Mouse (Mus musculus) hindbrain, embryonic 10.5 days (tissue): ENCODE data around the gene Arid5b. TPM values are rescaled to one million over a fixed set of nuclear protein-coding genes. Genes with fewer than 3 reads are reported as not detected.

Experiments
- DNase-seq: peaks from one replicate; pipeline ENCODE4 v3.0.0-alpha.2; 2017; ENCODE audit warnings: low spot score
- H3K27ac ChIP-seq: fragments of 300-500 bp; sonication (generic); 2 replicates; pipeline ENCODE4 v1.5.1; 2016; ENCODE audit warnings: mild to moderate bottlenecking, moderate library complexity
- H3K27me3 ChIP-seq: fragments of 300-500 bp; sonication (generic); 2 replicates; pipeline ENCODE4 v1.6.1; 2016; ENCODE audit warnings: mild to moderate bottlenecking; ENCODE audit not compliant: poor library complexity, insufficient read depth, severe bottlenecking
- H3K36me3 ChIP-seq: fragments of 300-500 bp; sonication (generic); 2 replicates; pipeline ENCODE4 v1.6.1; 2016; ENCODE audit warnings: mild to moderate bottlenecking, moderate library complexity
- H3K4me1 ChIP-seq: fragments of 300-500 bp; sonication (generic); replicated peaks from 2 replicates; pipeline ENCODE4 v1.6.1; 2016; ENCODE audit warnings: mild to moderate bottlenecking
- H3K4me3 ChIP-seq: fragments of 300-500 bp; sonication (generic); 2 replicates; pipeline ENCODE4 v1.5.1; 2016; ENCODE audit warnings: mild to moderate bottlenecking, moderate library complexity
- H3K9me3 ChIP-seq: fragments of 300-500 bp; sonication (generic); 2 replicates; pipeline ENCODE4 v1.6.1; 2016; ENCODE audit warnings: mild to moderate bottlenecking, moderate library complexity
- WGBS: fragments of 180-500 bp; shearing (Covaris S2); methylation state at CpG from one replicate; pipeline ENCODE4 v1.1.7; 2016; 5-methylcytosine and 5-hydroxymethylcytosine counted together
- polyA plus RNA-seq: library from polyadenylated mRNA; unstranded; fragments of >200 nt; fragmentation: Nextera tagmentation; extraction: Ambion mirVana; gene quantifications from 2 replicates; pipeline ENCODE4 v1.2.1, GENCODE M21; 2016

Arid5b gene
- polyA plus RNA-seq = 11.7 and 14.2 TPM in 2 replicates

GRCm38 (mm10) chr10:68278632-68279361, at the start of gene Arid5b:
TSS of gene Arid5b (minus strand) at chr10:68278740.
- Histone ChIP-seq H3K27me3 (peaks cover 18% of the 10 kb centered on the region), H3K36me3 (no peaks in the 10 kb centered on the region), H3K9me3 (no peaks in the 10 kb centered on the region), H3K27ac (peak within 1 kb of the TSS; percentile 93), H3K4me1 (peaks cover 59% of the 10 kb centered on the region), H3K4me3 (peak within 1 kb of the TSS; percentile 75)
- under 1% methylated on average over 24 of the region's 24 CpGs for WGBS
- DNase-seq = peak; percentile 62

GRCm38 (mm10) chr10:68325378-68325777, 46.8 kb upstream of the Arid5b start:
- Histone ChIP-seq H3K36me3 (no peaks in the 10 kb centered on the region), H3K4me1 (no peaks in the 10 kb centered on the region), H3K27me3 (no peaks in the 10 kb centered on the region), H3K27ac (no peak overlapping the region), H3K4me3 (no peak overlapping the region), H3K9me3 (no peaks in the 10 kb centered on the region)
- DNase-seq = no peak
- WGBS = 86% methylated on average over 6 of the region's 6 CpGs

DNA sequence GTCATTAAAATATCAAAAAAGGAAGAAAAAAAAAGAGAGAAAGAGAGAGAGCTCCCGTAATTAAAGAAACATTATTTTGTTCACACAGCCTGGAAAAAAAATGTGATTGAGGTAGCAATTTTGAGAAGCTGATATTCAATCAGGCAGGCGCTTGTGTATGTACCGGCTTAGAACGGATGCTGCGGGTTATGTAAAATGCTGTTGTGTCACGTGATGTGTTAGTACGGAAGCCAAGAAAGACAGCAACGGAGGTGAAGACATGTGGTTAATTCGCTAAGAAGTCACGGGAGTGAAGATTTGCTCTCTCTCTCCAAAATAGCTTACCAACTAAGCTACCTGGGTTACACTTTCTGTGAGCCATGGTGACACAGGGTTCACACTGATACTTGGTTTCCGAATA, 45.5 kb upstream of the Arid5b start:
- Histone ChIP-seq H3K27me3 (no peaks in the 10 kb centered on the region), H3K36me3 (no peaks in the 10 kb centered on the region), H3K9me3 (no peaks in the 10 kb centered on the region), H3K4me1 (0 out of 2 replicates have a peak, but pooled peaks cover 2% of the 10 kb centered on the region), H3K27ac (no peak overlapping the region), H3K4me3 (no peak overlapping the region)
- WGBS = 92% methylated on average over 11 of the region's 11 CpGs
- DNase-seq = no peak

DNA sequence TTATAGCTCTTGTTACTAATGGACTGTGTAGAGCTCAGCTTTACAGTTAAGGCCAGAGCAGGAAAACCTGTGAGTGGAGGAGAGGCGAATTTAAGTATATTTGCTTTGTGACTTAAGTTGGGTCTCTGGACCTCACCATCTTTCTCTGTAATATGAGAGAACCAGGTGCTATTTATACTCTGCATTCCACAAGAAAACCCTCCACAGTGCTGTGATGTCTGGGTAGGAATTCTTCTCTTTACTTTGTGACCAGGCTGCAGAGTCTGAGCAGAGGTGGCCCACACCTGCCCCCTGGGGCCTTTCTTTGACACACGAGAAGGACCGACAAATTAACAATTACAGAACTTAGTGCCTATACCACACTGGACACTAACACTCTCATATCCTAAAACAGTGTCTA, 44.6 kb upstream of the Arid5b start:
- 77% methylated on average over 3 of the region's 3 CpGs for WGBS
- no peak overlapping the region for H3K4me3 ChIP-seq

DNA sequence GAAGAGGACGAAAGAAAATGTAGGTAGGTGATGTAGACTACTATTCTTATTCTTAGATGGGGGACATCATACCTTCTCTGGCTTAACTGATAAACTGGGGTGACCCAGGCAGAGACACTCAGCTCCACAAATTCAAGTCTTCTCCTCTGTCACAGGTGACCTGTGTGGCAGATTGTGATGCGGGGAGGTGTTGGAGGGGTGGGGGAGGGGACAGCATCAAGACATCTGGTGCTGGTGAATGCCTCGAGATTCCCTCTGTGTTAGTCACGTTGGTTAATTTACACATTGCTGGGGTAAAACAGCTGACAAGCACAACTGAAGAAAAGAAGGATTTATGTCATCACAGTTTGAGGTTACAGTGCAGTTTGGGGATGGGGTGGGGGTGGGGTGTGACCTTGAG, 42.4 kb upstream of the Arid5b start:
- DNase-seq = no peak
- Histone ChIP-seq H3K9me3 (no peaks in the 10 kb centered on the region), H3K4me3 (no peak overlapping the region), H3K27me3 (no peaks in the 10 kb centered on the region), H3K4me1 (0 out of 2 replicates have a peak, but pooled peaks cover 2% of the 10 kb centered on the region), H3K36me3 (no peaks in the 10 kb centered on the region), H3K27ac (no peak overlapping the region)
- 74% methylated on average over 4 of the region's 4 CpGs for WGBS

More for the DNA sequence above, 44.6 kb upstream of the Arid5b start:
- Histone ChIP-seq H3K27me3 (no peaks in the 10 kb centered on the region), H3K36me3 (no peaks in the 10 kb centered on the region), H3K27ac (no peak overlapping the region), H3K4me1 (0 out of 2 replicates have a peak, but pooled peaks cover 2% of the 10 kb centered on the region), H3K9me3 (no peaks in the 10 kb centered on the region)
- no peak for DNase-seq

DNA sequence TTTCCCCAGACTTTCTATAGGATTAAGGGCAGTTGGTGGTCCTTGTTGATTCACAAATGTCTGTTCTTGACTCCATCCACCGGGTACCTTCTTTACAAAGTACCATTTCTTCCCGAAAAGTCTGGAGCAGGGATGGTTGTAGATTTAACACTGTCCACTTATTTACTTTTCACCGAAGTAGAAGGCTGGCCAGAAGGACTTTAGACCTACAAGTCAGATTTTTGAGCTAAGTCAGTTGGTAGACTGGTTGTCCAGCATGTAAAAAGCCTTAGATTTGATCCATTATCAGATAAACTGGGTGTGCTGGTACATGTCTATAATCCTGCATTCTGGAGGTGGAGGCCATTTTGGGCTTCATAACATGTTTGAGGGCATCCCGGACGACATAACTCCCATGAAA, 42.0 kb upstream of the Arid5b start:
- Histone ChIP-seq H3K9me3 (no peaks in the 10 kb centered on the region), H3K36me3 (no peaks in the 10 kb centered on the region), H3K27ac (no peak overlapping the region), H3K27me3 (no peaks in the 10 kb centered on the region), H3K4me1 (0 out of 2 replicates have a peak, but pooled peaks cover 2% of the 10 kb centered on the region), H3K4me3 (no peak overlapping the region)
- 90% methylated on average over 5 of the region's 5 CpGs for WGBS
- DNase-seq = no peak

DNA sequence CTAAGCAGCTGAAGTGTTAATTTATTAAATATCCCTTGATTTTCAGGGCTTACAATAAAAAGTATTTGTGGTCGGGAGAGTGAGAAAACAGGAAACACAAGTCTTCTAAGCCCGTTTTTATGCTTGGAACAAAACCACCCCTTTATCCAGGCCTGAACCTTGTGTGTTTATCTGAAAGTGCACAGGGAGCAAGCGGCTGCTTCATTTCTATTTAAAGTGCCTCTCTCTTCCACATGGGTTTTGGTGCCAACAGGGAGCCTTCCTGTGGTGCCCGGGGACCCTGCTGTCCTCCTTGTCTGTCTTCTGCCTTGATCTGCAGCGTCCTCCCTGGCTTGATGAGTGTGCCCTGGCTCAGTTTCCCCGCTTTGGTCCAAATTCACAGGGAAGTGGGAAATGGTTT, 40.9 kb upstream of the Arid5b start:
- H3K27ac ChIP-seq = no peak overlapping the region
- H3K27me3 ChIP-seq = no peaks in the 10 kb centered on the region
- no peaks in the 10 kb centered on the region for H3K36me3 ChIP-seq
- 77% methylated on average over 6 of the region's 6 CpGs for WGBS
- H3K4me1 ChIP-seq = 0 out of 2 replicates have a peak, but pooled peaks cover 2% of the 10 kb centered on the region
- no peak overlapping the region for H3K4me3 ChIP-seq
- DNase-seq = no peak
- no peaks in the 10 kb centered on the region for H3K9me3 ChIP-seq

- Histone ChIP-seq H3K4me3 (no peak overlapping the region), H3K9me3 (no peaks in the 10 kb centered on the region), H3K36me3 (no peaks in the 10 kb centered on the region), H3K27ac (no peak overlapping the region), H3K4me1 (0 out of 2 replicates have a peak, but pooled peaks cover 2% of the 10 kb centered on the region), H3K27me3 (no peaks in the 10 kb centered on the region)
- 79% methylated on average over 6 of the region's 6 CpGs for WGBS
- DNase-seq = no peak
Measured at GRCm38 (mm10) chr10:68318438-68318979, 40.0 kb upstream of the Arid5b start.

GRCm38 (mm10) chr10:68312734-68313133, 34.2 kb upstream of the Arid5b start:
- Histone ChIP-seq H3K4me1 (no peaks in the 10 kb centered on the region), H3K4me3 (no peak overlapping the region), H3K9me3 (0 out of 2 replicates have a peak, but pooled peaks cover 6% of the 10 kb centered on the region), H3K36me3 (no peaks in the 10 kb centered on the region), H3K27ac (no peak overlapping the region), H3K27me3 (no peaks in the 10 kb centered on the region)
- WGBS = 88% methylated on average over 8 of the region's 8 CpGs
- DNase-seq = no peak

- H3K36me3 ChIP-seq = no peaks in the 10 kb centered on the region
- no peaks in the 10 kb centered on the region for H3K27me3 ChIP-seq
- 89% methylated on average over 7 of the region's 7 CpGs for WGBS
- no peak for DNase-seq
- peaks cover 7% of the 10 kb centered on the region; the same call in 1 of the 2 replicates for H3K4me1 ChIP-seq
- H3K27ac ChIP-seq = no peak overlapping the region
- no peaks in the 10 kb centered on the region for H3K9me3 ChIP-seq
- H3K4me3 ChIP-seq = no peak overlapping the region
Measured at GRCm38 (mm10) chr10:68301013-68301412, 22.5 kb upstream of the Arid5b start.

- WGBS = 89% methylated on average over 4 of the region's 4 CpGs
- DNase-seq = no peak
- peaks cover 9% of the 10 kb centered on the region; the same call in 1 of the 2 replicates for H3K9me3 ChIP-seq
- H3K4me3 ChIP-seq = no peak overlapping the region
- no peaks in the 10 kb centered on the region for H3K36me3 ChIP-seq
- H3K27me3 ChIP-seq = no peaks in the 10 kb centered on the region
- H3K27ac ChIP-seq = no peak overlapping the region
- no peaks in the 10 kb centered on the region for H3K4me1 ChIP-seq
Measured at GRCm38 (mm10) chr10:68289465-68289864, 10.9 kb upstream of the Arid5b start.

- peak overlapping the region; percentile 54 for H3K4me3 ChIP-seq
- WGBS = 1% methylated on average over 27 of the region's 27 CpGs
- peak overlapping the region; percentile 80 for H3K27ac ChIP-seq
Measured at GRCm38 (mm10) chr10:68282466-68283391, 4.2 kb upstream of the Arid5b start.

More at GRCm38 (mm10) chr10:68282466-68283391, 4.2 kb upstream of the Arid5b start:
- Histone ChIP-seq H3K36me3 (no peaks in the 10 kb centered on the region), H3K9me3 (no peaks in the 10 kb centered on the region), H3K27me3 (peaks cover 18% of the 10 kb centered on the region), H3K4me1 (peaks cover 40% of the 10 kb centered on the region)
- DNase-seq = peak; percentile 81
